In the genomic region with DNA sequence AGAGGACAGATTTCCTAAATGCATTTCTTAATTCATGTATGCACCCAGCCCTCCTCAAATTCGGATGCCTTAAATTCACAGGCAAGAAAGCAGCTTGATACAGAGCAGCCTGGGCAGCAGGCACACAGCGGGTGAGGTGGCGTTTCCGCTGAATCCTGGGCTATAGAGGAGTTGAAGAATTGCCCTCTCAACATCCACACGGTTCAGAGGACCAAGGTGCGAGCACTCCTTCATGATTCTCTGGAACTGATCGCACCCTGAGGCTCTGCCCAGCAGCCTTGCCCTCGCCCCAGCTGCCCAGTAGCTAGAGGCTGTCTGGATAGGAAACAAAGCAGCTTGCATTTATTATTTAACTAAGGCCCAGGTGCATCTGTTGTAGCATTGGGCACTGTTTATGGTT, we compare ENCODE assay signal across 17 mouse cellular contexts.
A peak's percentile ranks its signal among the peaks of the same experiment; 100 is the strongest.
DNase-seq lines count a peak whose midpoint lies in the region; ATAC-seq lines count a peak whose summit lies in the region.
"Had no signal": no experiment of that assay in that cellular context is flagged by ENCODE, and none has a peak within 500 bp of the region (broad histone marks: within the 10 kb centered on the region; RNA-seq: fewer than 3 reads in every experiment).

No protein-coding gene starts in this region.

- no peak overlapping the region for H3K4me3 ChIP-seq in heart, embryonic 14.5 days (ENCODE audit: control insufficient read depth in 1 of 2, insufficient read depth in 1 of 2, low read depth in 1 of 2, low read length in 2 of 2)
- H3K4me3 ChIP-seq in neural tube, embryonic 12.5 days = no peak overlapping the region
- H3K4me3 ChIP-seq in neural tube, embryonic 15.5 days (replicated peaks) = no peak overlapping the region
- H3K4me3 ChIP-seq in embryonic facial prominence, embryonic 10.5 days = no peak overlapping the region
- H3K4me3 ChIP-seq in stomach, embryonic 16.5 days (replicated peaks; ENCODE audit: low read length) = no peak overlapping the region
- H3K4me3 ChIP-seq: embryonic facial prominence, embryonic 13.5 days; myocyte had no signal

- no peaks in the 10 kb centered on the region for H3K27me3 ChIP-seq in heart, embryonic 14.5 days (ENCODE audit: control insufficient read depth, insufficient read depth, low read length)
- H3K27me3 ChIP-seq in neural tube, embryonic 12.5 days (replicated peaks) = no peaks in the 10 kb centered on the region
- no peaks in the 10 kb centered on the region for H3K27me3 ChIP-seq in neural tube, embryonic 15.5 days (replicated peaks)
- 0 out of 2 replicates have a peak, but pooled peaks cover 3% of the 10 kb centered on the region for H3K27me3 ChIP-seq in embryonic facial prominence, embryonic 10.5 days (replicated peaks; ENCODE audit: low read depth, poor library complexity, severe bottlenecking)
- no peaks in the 10 kb centered on the region for H3K27me3 ChIP-seq in stomach, embryonic 16.5 days (ENCODE audit: control insufficient read depth, insufficient read depth, low read length)
- H3K27me3 ChIP-seq: embryonic facial prominence, embryonic 13.5 days had no signal

- no peaks in the 10 kb centered on the region for H3K36me3 ChIP-seq in heart, embryonic 14.5 days (ENCODE audit: control insufficient read depth, insufficient read depth, low read length)
- H3K36me3 ChIP-seq in neural tube, embryonic 12.5 days = no peaks in the 10 kb centered on the region
- H3K36me3 ChIP-seq in neural tube, embryonic 15.5 days = no peaks in the 10 kb centered on the region
- no peaks in the 10 kb centered on the region for H3K36me3 ChIP-seq in embryonic facial prominence, embryonic 10.5 days (replicated peaks)
- no peaks in the 10 kb centered on the region for H3K36me3 ChIP-seq in stomach, embryonic 16.5 days (ENCODE audit: control insufficient read depth, insufficient read depth, low read length)
- H3K36me3 ChIP-seq: embryonic facial prominence, embryonic 13.5 days had no signal

- peaks cover 57 to 75% of the 10 kb centered on the region in 2 experiments for H3K4me1 ChIP-seq in heart, embryonic 14.5 days (ENCODE audit: control insufficient read depth in 2 of 2, insufficient read depth in 2 of 2, low read length in 2 of 2)
- peaks cover 25% of the 10 kb centered on the region for H3K4me1 ChIP-seq in neural tube, embryonic 12.5 days
- H3K4me1 ChIP-seq in neural tube, embryonic 15.5 days = peaks cover 31% of the 10 kb centered on the region
- peaks cover 38% of the 10 kb centered on the region for H3K4me1 ChIP-seq in embryonic facial prominence, embryonic 10.5 days
- H3K4me1 ChIP-seq in stomach, embryonic 16.5 days (ENCODE audit: control insufficient read depth, insufficient read depth, low read length) = peaks cover 34% of the 10 kb centered on the region

- WGBS in heart, embryonic 14.5 days = 73% methylated on average over 8 of the region's 8 CpGs
- 73% methylated on average over 8 of the region's 8 CpGs for WGBS in neural tube, embryonic 12.5 days
- 52% methylated on average over 8 of the region's 8 CpGs for WGBS in neural tube, embryonic 15.5 days
- WGBS in embryonic facial prominence, embryonic 10.5 days = 81% methylated on average over 8 of the region's 8 CpGs
- WGBS in stomach, embryonic 16.5 days = 72% methylated on average over 8 of the region's 8 CpGs

- H3K4me2 ChIP-seq in heart, embryonic 14.5 days (ENCODE audit: low read length) = no peak overlapping the region
- no peak overlapping the region for H3K4me2 ChIP-seq in neural tube, embryonic 12.5 days (replicated peaks)
- H3K4me2 ChIP-seq in neural tube, embryonic 15.5 days = no peak overlapping the region
- no peak overlapping the region for H3K4me2 ChIP-seq in stomach, embryonic 16.5 days (ENCODE audit: low read depth, low read length)
- H3K4me2 ChIP-seq: embryonic facial prominence, embryonic 13.5 days had no signal

- peak overlapping the region; percentile 63 to 78 for H3K27ac ChIP-seq in heart, embryonic 14.5 days (replicated peaks in 1 of 2; ENCODE audit: control insufficient read depth in 1 of 2, insufficient read depth in 1 of 2, low read depth in 2 of 2, low read length in 2 of 2)
- no peak overlapping the region for H3K27ac ChIP-seq in neural tube, embryonic 12.5 days
- no peak overlapping the region; the same call in 1 of the 2 replicates for H3K27ac ChIP-seq in neural tube, embryonic 15.5 days (replicated peaks)
- H3K27ac ChIP-seq in embryonic facial prominence, embryonic 10.5 days (replicated peaks) = 0 out of 2 replicates have a peak overlapping the region, but pooled peaks have one; percentile 44
- 0 out of 2 replicates have a peak overlapping the region, but pooled peaks have one; percentile 4 for H3K27ac ChIP-seq in stomach, embryonic 16.5 days (ENCODE audit: low read length)
- H3K27ac ChIP-seq: embryonic facial prominence, embryonic 13.5 days; hindbrain, postnatal 0 days; liver, embryonic 14.5 days had no signal

- intact Hi-C loops in heart, postnatal 25 days (cut with DNase I) = loop anchor here (5.0 kb wide), 1 partner anchor 93 kb away; no protein-coding TSS in a partner anchor
- intact Hi-C loops in gastrocnemius, postnatal 14 days (cut with DNase I; ENCODE audit: low total_unique reads) = no loop called here

- H3K9ac ChIP-seq in heart, embryonic 14.5 days (ENCODE audit: low read length) = 0 out of 2 replicates have a peak overlapping the region, but pooled peaks have one; percentile 27
- no peak overlapping the region for H3K9ac ChIP-seq in neural tube, embryonic 12.5 days
- H3K9ac ChIP-seq in neural tube, embryonic 15.5 days (replicated peaks) = no peak overlapping the region
- H3K9ac ChIP-seq in stomach, embryonic 16.5 days (ENCODE audit: low read length) = no peak overlapping the region
- H3K9ac ChIP-seq: embryonic facial prominence, embryonic 13.5 days; liver, embryonic 14.5 days had no signal

- no peak for ATAC-seq in heart, embryonic 14.5 days (ENCODE audit: insufficient number of reproducible peaks, insufficient read depth, low FRiP score, low read depth)
- peak; percentile 31 for ATAC-seq in neural tube, embryonic 12.5 days (ENCODE audit: low FRiP score, low read depth)
- no peak for ATAC-seq in neural tube, embryonic 15.5 days (ENCODE audit: low FRiP score)
- no peak for ATAC-seq in stomach, embryonic 16.5 days (ENCODE audit: insufficient read depth, low FRiP score)
- ATAC-seq: CD4-positive, CD25-positive, alpha-beta regulatory T cell, adult 4 months; forebrain, embryonic 14.5 days; hindbrain, postnatal 0 days had no signal

- no peaks in the 10 kb centered on the region for H3K9me3 ChIP-seq in heart, embryonic 14.5 days (ENCODE audit: control insufficient read depth, low read length)
- H3K9me3 ChIP-seq in neural tube, embryonic 12.5 days = no peaks in the 10 kb centered on the region
- H3K9me3 ChIP-seq in neural tube, embryonic 15.5 days (replicated peaks) = no peaks in the 10 kb centered on the region
- H3K9me3 ChIP-seq in embryonic facial prominence, embryonic 10.5 days = no peaks in the 10 kb centered on the region
- H3K9me3 ChIP-seq in stomach, embryonic 16.5 days (replicated peaks; ENCODE audit: control insufficient read depth, low read length) = no peaks in the 10 kb centered on the region
- H3K9me3 ChIP-seq: embryonic facial prominence, embryonic 13.5 days had no signal

- DNase-seq in heart, postnatal 25 days (ENCODE audit: low spot score) = no peak
- DNase-seq in embryonic facial prominence, embryonic 10.5 days (ENCODE audit: low spot score) = no peak
- DNase-seq in spleen, adult 18-20 months = no peak
- DNase-seq in gastrocnemius, postnatal 14 days = no peak
- DNase-seq: gastrocnemius, postnatal 10 days; lung, postnatal 36 days; retina, postnatal 1 day had no signal

Comparison
In these comparisons a context has a peak if more than half of its experiments do, and no peak if none do; other contexts are left out.
1. H3K27ac ChIP-seq: peak in heart, embryonic 14.5 days (2 of 2), embryonic facial prominence, embryonic 10.5 days (single experiment) and stomach, embryonic 16.5 days (single experiment); none in neural tube, embryonic 12.5 days (single experiment) and neural tube, embryonic 15.5 days (single experiment).